Mouse (Mus musculus) thymus, adult 2 months (tissue): ENCODE measurements around the gene D630039A03Rik.

Experiments used
- CTCF ChIP-seq: fragments of 200-500 bp; IDR thresholded peaks from 2 replicates; pipeline ENCODE4 v1.5.1; 2012; ENCODE audit warnings: mild to moderate bottlenecking, control low read depth, low read length, moderate library complexity, borderline replicate concordance; ENCODE audit not compliant: control insufficient read depth, poor library complexity, insufficient read depth; ENCODE audit errors: extremely low read depth
- POLR2A ChIP-seq: fragments of 200-500 bp; IDR thresholded peaks from 2 replicates; pipeline ENCODE4 v1.6.1; 2012; ENCODE audit warnings: mild to moderate bottlenecking, low read length, control low read depth, moderate library complexity; ENCODE audit not compliant: control insufficient read depth, poor library complexity, insufficient read depth; ENCODE audit errors: extremely low read depth

DNA sequence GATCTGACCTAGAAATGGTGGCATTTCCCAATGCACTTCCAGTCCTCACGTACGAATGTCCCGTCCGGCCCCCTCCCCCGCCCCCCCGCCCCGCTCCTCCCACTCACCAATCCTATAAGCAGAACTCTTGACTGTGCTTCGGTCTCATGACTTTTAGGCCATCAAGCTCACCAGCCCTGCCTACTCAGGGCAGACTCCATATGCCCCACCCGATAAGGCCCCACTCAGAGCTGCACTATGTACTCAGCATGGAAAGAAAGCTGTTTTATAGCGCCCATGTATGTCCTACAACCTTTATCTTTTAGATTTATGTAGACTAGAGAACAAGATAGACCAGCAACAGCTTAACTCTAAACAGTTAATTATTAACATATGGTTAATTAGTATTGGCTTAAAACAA, 30.9 kb upstream of the D630039A03Rik start:
- TF ChIP-seq CTCF: no peak
- TF ChIP-seq POLR2A: no peak
